Mouse (Mus musculus) hindbrain, embryonic 11.5 days (tissue): Measurements from ENCODE around the gene Nfkbie. TPM values are rescaled to one million over a fixed set of nuclear protein-coding genes. Genes with fewer than 3 reads are reported as not detected.

Source experiments
- ATAC-seq: fragments of 200-750 bp; cut with Nextera tagmentation; 2 replicates; pipeline ENCODE4 v1.8.0; 2017; ENCODE audit warnings: mild to moderate bottlenecking, moderate TSS enrichment, moderate library complexity; ENCODE audit not compliant: low FRiP score
- DNase-seq: peaks from one replicate; pipeline ENCODE4 v3.0.0-alpha.2; 2015; ENCODE audit warnings: low spot score
- H3K27ac ChIP-seq: fragments of 300-500 bp; sonication (generic); 2 replicates; pipeline ENCODE4 v1.5.1; 2014; ENCODE audit warnings: mild to moderate bottlenecking, low read depth, low read length
- H3K27me3 ChIP-seq: fragments of 300-500 bp; sonication (generic); 2 replicates; pipeline ENCODE4 v1.6.1; 2014; ENCODE audit warnings: mild to moderate bottlenecking, low read length, moderate library complexity, mixed read lengths; ENCODE audit not compliant: control insufficient read depth, insufficient read depth
- H3K36me3 ChIP-seq: fragments of 300-500 bp; sonication (generic); 2 replicates; pipeline ENCODE4 v1.6.1; 2014; ENCODE audit warnings: mild to moderate bottlenecking, low read length, moderate library complexity, mixed read lengths; ENCODE audit not compliant: control insufficient read depth, insufficient read depth
- H3K4me1 ChIP-seq: fragments of 300-500 bp; sonication (generic); replicated peaks from 2 replicates; pipeline ENCODE4 v1.6.1; 2014; ENCODE audit warnings: low read length, mixed read lengths; ENCODE audit not compliant: control insufficient read depth, insufficient read depth
- H3K4me2 ChIP-seq: fragments of 300-500 bp; sonication (generic); replicated peaks from 2 replicates; pipeline ENCODE4 v1.6.1; 2014; ENCODE audit warnings: mild to moderate bottlenecking, low read depth, low read length
- H3K4me3 ChIP-seq: fragments of 300-500 bp; sonication (generic); 2 replicates; pipeline ENCODE4 v1.5.1; 2014; ENCODE audit warnings: low read depth, low read length
- H3K9ac ChIP-seq: fragments of 300-500 bp; sonication (generic); 2 replicates; pipeline ENCODE4 v1.6.1; 2014; ENCODE audit warnings: low read depth, low read length
- H3K9me3 ChIP-seq: fragments of 300-500 bp; sonication (generic); 2 replicates; pipeline ENCODE4 v1.6.1; 2016; ENCODE audit warnings: low read length; ENCODE audit not compliant: control insufficient read depth
- whole genome bisulfite sequencing: fragments of 180-500 bp; shearing (Covaris S2); extraction: QIAGEN DNeasy Blood & Tissue Kit; methylation state at CpG from one replicate; pipeline ENCODE4 v1.1.7; 2014; 5-methylcytosine and 5-hydroxymethylcytosine counted together
- polyA plus RNA-seq: library from polyadenylated mRNA; unstranded; fragments of >200 nt; fragmentation: Nextera tagmentation; extraction: Ambion mirVana; gene quantifications from 2 replicates; pipeline ENCODE4 v1.2.1, GENCODE M21; 2014

Gene Nfkbie
- polyA plus RNA-seq, 1 experiment from 2014 or later = 9.0 TPM

DNA sequence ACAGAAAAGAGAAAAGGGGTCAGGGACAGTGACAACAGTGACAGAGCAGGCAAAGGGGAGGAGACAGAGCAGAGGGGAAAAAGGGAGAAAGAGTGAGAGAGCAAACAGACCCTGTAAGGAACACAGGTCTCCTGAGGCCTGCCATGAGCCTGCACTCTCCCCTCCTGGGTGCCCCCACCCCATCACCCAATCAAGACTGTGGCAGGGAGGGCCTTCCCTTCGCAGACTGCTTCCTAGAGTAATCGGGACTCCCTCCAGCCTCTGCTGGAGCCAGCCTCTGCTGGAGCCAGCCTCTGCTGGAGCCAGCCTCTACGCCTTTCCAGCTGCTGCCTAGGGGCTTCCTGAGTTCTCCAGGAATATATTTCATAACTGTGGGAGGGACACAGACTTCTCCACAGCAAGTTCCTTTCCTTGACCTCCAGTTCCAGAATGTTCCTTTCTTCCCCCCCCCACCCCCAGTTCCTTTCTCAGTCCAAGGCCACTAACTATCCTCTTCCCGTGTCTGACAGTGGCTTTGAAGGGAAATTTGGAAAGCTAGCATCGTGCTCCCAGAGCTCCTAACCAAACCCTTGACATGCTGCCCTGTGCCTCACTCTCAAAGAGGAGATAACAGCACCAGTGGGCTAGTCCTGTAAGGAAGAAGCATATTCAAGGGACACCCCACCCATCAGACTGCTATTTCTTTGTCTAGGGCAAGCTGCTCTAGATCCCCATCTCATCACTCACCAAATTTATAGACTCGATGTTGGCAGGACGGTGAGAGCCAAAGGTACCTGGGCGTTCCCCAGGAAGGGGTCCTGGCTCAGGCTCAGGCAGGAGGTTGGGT is 37.3 kb downstream of the Nfkbie start:
- ATAC-seq (no peak), DNase-seq (no peak)
- H3K4me1 ChIP-seq = peaks cover 12% of the 10 kb centered on the region
- WGBS = 58% methylated on average over 8 of the region's 8 CpGs
- no peaks in the 10 kb centered on the region for H3K9me3 ChIP-seq
- H3K27me3 ChIP-seq = peaks cover 4% of the 10 kb centered on the region; the same call in 1 of the 2 replicates
- H3K9ac ChIP-seq = no peak overlapping the region
- peak overlapping the region; percentile 8; the same call in 1 of the 2 replicates for H3K4me2 ChIP-seq
- no peaks in the 10 kb centered on the region for H3K36me3 ChIP-seq
- H3K4me3 ChIP-seq = no peak overlapping the region
- no peak overlapping the region for H3K27ac ChIP-seq

DNA sequence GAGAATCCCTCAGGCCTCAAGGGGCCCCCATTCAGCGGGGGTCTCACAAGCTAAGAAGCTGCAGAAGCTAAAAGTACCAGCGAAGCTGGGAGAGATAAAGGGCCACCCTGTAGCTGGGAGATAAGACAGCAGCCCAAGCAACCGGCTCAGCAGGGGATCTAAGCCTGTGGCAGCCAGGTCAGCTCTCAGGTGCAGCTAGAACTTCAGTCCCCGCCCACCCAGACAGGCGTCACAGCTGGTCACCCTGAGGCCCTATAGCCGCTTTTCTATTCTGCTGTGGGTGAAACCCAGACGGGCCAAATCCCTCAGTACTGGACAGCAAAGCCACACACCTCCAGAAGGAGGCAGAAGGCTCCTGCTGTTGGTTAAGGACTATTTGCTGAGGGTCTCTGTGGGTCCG is 38.0 kb downstream of the Nfkbie start:
- H3K9me3 ChIP-seq = no peaks in the 10 kb centered on the region
- H3K9ac ChIP-seq = no peak overlapping the region
- WGBS = 16% methylated on average over 8 of the region's 8 CpGs
- H3K36me3 ChIP-seq = no peaks in the 10 kb centered on the region
- H3K27ac ChIP-seq = no peak overlapping the region
- H3K27me3 ChIP-seq = peaks cover 4% of the 10 kb centered on the region; the same call in 1 of the 2 replicates
- H3K4me2 ChIP-seq = peak overlapping the region; percentile 14; the same call in 1 of the 2 replicates
- ATAC-seq (no peak), DNase-seq (no peak)
- H3K4me1 ChIP-seq = peaks cover 12% of the 10 kb centered on the region
- H3K4me3 ChIP-seq = no peak overlapping the region

DNA sequence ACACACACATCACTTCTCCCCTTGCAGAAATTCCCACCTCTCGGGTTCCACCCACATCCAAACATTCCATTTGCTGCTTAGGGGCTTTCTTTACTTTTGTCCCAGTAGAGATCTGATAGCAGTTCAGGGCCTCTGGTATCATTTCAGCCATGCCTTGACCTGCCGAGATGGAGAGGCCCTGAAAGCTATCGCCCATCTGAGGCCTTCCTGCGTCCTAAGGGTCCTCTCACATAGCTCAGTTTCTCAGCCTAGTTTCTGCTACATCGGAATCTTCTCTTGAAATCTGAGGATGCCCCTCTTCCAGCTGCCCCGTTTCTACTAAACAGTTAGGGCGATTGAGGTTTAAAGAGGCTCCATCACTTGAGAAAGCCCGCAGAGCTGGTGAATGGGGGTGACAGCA is 38.7 kb downstream of the Nfkbie start:
- Histone ChIP-seq H3K4me1 (peaks cover 12% of the 10 kb centered on the region), H3K9ac (peak overlapping the region; percentile 11; the same call in 1 of the 2 replicates), H3K36me3 (no peaks in the 10 kb centered on the region), H3K9me3 (no peaks in the 10 kb centered on the region), H3K27me3 (peaks cover 4% of the 10 kb centered on the region; the same call in 1 of the 2 replicates), H3K4me2 (peak overlapping the region; percentile 98; the same call in 1 of the 2 replicates), H3K4me3 (peak overlapping the region; percentile 54), H3K27ac (no peak overlapping the region)
- DNase-seq (no peak), ATAC-seq (no peak)
- WGBS = 42% methylated on average over 8 of the region's 8 CpGs

DNA sequence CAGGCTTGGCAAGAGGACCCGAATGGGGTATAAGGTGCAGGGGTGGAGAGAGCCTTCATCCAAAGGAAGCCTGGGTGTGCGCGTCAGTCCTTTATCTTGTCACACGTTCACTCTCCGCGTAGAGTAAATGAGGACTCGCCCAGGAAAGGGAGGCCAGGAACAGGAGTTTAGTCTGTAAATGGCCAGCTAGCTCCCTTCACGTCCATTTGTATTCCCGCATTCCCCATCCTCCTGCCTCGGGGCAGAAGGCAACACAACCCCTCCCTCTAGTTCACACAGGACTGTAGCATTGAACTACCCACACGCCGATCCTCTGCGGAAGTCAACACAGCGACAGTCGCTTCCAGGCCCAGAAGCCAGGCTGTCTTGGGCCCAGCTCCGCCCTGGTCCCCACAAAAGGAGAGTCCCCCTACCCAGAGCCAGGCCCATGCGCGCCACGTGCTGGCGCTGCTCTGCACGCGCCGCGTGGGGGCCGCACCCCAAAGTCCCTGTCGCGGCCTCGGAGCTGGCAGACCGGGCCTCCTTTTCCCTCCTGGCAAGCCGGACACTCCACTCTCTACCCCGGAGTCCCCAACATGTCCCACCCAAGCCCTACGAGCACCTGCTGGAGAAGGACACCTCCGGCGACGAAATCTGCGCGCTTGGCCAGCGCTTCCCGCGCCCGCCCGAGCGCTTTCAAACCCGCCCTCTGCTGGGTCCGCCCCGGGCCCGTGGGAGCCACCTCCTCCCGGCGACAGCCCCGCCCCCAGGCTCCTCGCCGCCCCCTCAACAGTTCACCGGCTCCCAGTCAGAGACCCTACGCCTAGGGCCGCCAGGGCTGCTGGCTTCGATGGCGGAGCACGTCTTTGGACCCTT is 39.6 kb downstream of the Nfkbie start:
- Histone ChIP-seq H3K9me3 (no peaks in the 10 kb centered on the region), H3K36me3 (no peaks in the 10 kb centered on the region), H3K4me3 (peak overlapping the region; percentile 54), H3K27me3 (peaks cover 4% of the 10 kb centered on the region; the same call in 1 of the 2 replicates), H3K4me2 (peak overlapping the region; percentile 98), H3K9ac (peak overlapping the region; percentile 65), H3K4me1 (peaks cover 14% of the 10 kb centered on the region), H3K27ac (no peak overlapping the region)
- DNase-seq = peak; percentile 77
- WGBS = under 1% methylated on average over 56 of the region's 58 CpGs
- ATAC-seq = peak; percentile 76

DNA sequence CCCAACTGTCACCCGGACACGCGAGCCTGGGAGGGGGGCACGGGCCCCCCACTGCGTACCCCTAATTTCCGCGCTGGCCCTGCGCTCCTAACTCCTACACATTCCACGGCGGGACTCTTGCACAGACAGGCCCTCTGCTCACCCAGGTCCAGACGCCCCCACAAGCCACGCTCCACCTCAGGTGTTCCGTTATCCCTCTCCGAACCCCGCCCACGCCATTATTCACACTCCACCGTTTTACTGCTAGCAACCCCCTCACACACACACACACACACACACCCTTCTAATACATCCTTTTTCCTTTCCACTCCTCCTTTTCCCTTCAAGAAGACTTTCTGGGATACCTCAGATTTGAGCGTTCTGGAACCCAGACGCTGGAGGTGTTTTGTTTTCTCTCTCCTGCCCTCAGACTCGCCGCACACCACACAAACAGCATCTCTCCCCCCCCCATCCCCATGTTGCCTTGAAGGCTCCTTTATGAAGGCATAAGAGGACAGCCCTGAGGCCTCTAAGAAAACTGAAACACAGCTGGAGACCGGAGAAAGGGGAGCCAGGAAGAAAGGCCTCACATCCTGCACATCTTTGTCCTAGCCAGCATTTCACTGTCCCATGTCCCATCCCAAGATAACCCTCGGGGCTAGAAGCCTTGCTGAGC is 40.4 kb downstream of the Nfkbie start:
- ATAC-seq (peak; percentile 21; the same call in 1 of the 2 replicates), DNase-seq (peak; percentile 40)
- peaks cover 8% of the 10 kb centered on the region for H3K27me3 ChIP-seq
- H3K4me3 ChIP-seq = peak overlapping the region; percentile 54
- H3K4me2 ChIP-seq = peak overlapping the region; percentile 98
- H3K27ac ChIP-seq = no peak overlapping the region
- 1% methylated on average over 23 of the region's 23 CpGs for WGBS
- peaks cover 14% of the 10 kb centered on the region for H3K4me1 ChIP-seq
- H3K9me3 ChIP-seq = no peaks in the 10 kb centered on the region
- H3K9ac ChIP-seq = peak overlapping the region; percentile 65
- H3K36me3 ChIP-seq = no peaks in the 10 kb centered on the region

DNA sequence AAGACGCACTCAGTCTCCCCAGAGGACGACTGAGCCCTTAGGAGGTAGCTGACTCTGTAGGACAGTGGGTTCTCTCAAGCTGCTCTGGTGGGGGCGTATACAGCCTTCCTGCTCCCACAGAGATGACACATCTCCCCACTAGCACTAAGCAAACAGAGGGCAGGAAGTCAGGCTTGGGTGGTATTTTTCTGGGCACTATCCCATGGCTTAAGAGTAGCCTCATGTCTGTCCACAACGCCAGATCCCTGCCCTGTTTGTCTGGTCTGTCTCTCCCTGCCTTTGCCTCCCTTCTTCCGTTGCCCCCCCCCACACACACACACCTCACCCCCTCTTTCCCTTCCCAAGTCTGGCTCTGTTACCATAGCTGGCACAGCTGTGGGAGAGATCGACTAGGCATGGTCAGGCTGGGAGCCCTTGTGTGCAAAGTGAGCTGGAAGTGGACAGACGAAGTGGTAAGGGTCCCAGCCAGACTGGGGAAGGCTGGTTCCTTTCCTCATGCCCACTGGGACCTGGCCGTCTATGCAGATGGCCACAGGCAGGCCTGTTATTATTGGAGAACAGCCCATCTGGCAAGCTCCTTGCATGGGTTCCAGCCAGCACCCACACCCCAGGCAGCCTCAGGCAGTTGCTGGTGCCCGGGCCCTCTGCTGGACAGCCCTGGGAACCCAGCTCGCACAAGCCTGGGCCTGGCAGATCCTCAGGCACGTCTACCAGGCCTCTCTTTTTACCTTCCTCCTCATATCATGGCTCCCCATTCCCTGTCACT is 41.3 kb downstream of the Nfkbie start:
- peaks cover 17% of the 10 kb centered on the region for H3K4me1 ChIP-seq
- H3K9me3 ChIP-seq = no peaks in the 10 kb centered on the region
- H3K4me2 ChIP-seq = no peak overlapping the region
- ATAC-seq (peak; percentile 22; the same call in 1 of the 2 replicates), DNase-seq (peak; percentile 68)
- H3K9ac ChIP-seq = no peak overlapping the region
- no peak overlapping the region for H3K4me3 ChIP-seq
- peaks cover 15% of the 10 kb centered on the region for H3K27me3 ChIP-seq
- 23% methylated on average over 11 of the region's 11 CpGs for WGBS
- H3K27ac ChIP-seq = peak overlapping the region; percentile 51
- no peaks in the 10 kb centered on the region for H3K36me3 ChIP-seq

DNA sequence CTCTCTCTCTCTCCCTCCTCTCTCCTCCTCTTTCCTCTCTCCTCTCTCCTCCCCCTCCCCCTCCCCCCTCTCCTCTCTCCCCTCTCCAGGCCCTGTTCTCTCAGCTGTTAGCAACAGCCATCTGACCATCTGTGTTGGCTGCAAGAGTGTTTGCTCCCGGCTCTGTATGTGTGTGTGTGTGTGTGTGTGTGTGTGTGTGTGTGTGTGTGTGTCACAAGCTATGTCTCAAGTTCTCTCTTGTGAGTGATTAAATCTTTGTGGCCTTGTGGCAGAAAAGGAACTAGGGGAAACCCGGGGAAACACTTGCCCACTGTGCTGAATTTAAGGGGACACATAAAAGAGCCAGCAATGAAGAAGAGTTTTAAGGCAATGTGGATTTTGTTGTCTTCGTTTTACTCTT is 42.3 kb downstream of the Nfkbie start:
- Histone ChIP-seq H3K27me3 (peaks cover 15% of the 10 kb centered on the region), H3K4me3 (no peak overlapping the region), H3K27ac (no peak overlapping the region), H3K4me1 (peaks cover 17% of the 10 kb centered on the region), H3K36me3 (no peaks in the 10 kb centered on the region), H3K9me3 (no peaks in the 10 kb centered on the region), H3K4me2 (no peak overlapping the region), H3K9ac (no peak overlapping the region)
- ATAC-seq = no peak
- DNase-seq = peak; percentile 45
- WGBS = 44% methylated on average over 3 of the region's 3 CpGs

DNA sequence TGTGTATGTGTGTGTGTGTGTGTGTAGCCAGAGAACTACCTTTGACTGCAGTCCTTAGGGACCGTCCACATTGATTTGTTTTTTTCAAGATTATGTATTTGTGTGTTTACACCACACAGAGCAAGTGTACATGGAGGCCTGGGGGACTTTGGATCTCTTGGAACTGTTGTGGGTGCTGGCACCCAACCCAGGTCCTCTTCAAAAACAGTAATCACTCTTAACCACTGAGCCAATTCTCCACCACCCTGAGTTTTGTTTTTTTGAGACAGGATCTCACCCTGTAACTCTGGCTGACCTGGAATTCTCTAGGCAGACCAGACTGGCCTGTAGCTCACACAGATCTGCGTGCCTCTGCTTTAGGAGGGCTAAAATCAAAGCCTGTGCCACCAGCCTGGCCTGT is 42.9 kb downstream of the Nfkbie start:
- H3K4me2 ChIP-seq = no peak overlapping the region
- WGBS = 93% methylated on average over 2 of the region's 2 CpGs
- no peak overlapping the region for H3K9ac ChIP-seq
- H3K27ac ChIP-seq = no peak overlapping the region
- DNase-seq = no peak
- no peak for ATAC-seq
- peaks cover 16% of the 10 kb centered on the region for H3K4me1 ChIP-seq
- no peaks in the 10 kb centered on the region for H3K9me3 ChIP-seq
- H3K27me3 ChIP-seq = peaks cover 15% of the 10 kb centered on the region
- no peak overlapping the region for H3K4me3 ChIP-seq
- no peaks in the 10 kb centered on the region for H3K36me3 ChIP-seq
